Mouse (Mus musculus): ENCODE measurements at regions not wholly inside any gene's neighbourhood (a gene's known extent, or its start where the extent isn't known, plus 50 kb on each side); places are given as distances from the start of the nearest gene placed in this dataset.

- TF ChIP-seq CTCF (IDR thresholded peaks at IDR 0.05; ENCODE audit: insufficient read depth, low read depth, low read length) (no peak), POLR2A (IDR thresholded peaks at IDR 0.05; ENCODE audit: insufficient read depth, low read depth, low read length) (no peak)
Observed at GRCm38 (mm10) chr1:128679005-128679980, 87.2 kb upstream of the Cxcr4 start.
